Mouse (Mus musculus): ENCODE results near the gene Specc1. TPM values are rescaled to one million over a fixed set of nuclear protein-coding genes. Genes with fewer than 3 reads are reported as not detected.

Specc1 gene
- total RNA-seq, 4 experiments from 2014 or later = 65.3 to 75.0 (median 70.4) TPM

DNA sequence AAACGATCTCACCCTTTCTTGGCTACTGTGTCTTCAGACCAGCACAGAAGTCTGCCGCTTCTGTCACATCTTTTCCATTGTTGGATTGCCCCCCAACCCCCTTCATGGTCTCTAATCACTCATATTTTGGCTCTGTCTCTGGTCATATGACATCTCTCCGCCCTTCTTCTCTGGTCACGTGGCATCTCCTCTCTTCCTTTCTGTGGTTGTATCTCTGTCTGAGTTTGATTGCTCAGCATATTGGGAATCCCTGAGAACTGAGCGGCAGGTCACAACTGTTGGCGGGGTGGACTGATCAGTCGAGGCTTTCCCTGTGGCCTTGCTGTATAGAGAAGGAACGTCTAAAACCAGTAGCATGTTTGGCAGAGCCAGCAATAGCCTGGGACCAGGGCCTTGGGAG, 10.5 kb downstream of the Specc1 start:
- no peak for DNase-seq (ENCODE audit: low spot score in 2 of 2)

DNA sequence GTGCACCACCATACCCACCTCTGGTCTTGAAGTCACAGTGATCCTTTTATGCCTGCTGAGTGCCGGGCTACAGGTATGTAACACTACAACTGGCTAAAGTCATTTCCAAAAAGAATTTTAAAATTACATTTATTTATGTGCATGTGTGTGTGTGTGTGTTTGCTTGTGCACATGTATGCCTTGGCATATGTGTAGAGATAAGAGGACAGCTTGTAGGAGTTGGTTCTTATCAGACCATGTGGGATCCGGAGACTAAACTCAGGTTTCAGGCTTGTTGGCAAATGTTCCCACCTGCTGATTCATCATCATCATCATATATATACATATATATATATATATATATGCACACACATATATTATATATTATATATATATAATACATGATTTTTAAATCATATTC, 12.3 kb downstream of the Specc1 start:
- DNase-seq (ENCODE audit: low spot score in 2 of 2) = no peak

DNA sequence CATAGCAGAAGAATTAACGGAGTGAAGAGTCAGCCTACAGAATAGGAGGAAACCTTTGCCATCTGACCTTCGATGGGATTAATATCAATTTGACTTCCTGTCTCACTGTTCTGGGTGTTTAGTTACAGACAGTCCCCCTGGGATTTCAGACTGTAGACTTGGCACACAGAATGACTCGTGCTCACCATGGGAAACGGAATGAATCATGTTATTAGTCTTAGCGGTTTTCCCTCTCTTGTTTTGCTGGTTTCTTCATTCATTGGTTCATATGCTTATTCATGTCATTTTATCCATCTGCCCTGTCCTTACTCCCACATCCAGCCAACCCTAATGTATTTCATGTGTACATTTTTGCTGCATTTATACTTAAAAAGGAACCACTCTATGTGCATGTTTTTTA, 14.3 kb downstream of the Specc1 start:
- no peak for DNase-seq (ENCODE audit: low spot score in 2 of 2)

DNA sequence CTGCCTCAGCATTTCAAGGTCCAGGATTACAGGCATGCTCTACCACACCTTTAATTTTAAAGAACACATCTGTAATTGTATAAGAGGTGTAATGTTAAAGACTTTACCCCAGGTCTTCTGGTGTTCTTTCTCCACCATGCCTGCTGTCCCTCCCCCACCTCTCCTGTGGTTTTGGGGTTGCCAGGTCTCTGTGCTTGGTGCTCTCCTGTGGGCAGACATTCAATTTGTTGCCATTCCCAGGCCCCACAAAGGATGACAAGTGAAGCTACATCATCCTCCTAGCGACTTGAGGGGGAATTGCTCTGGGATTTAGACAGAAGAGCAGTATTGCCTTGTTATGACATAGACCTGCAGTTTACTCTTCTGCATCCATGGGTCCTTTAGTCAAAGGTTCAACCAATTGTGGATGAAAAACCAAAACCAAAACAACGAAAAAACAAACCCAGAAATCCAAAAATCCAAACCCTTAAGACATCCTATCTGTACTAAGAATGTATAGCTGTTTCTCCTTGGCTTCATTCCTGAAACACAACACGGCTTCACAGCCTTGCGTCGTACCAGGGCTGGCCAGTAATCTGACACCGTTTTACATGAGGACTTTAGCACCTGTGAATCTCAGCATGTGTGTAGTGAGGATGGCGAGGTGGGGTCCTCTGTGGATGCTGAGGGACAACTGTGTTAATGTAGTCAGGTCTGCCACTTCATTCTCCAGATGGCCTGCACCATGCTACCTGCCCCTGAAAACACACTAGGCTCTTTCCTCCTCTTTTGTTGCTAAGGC, 15.1 kb downstream of the Specc1 start:
- no peak for DNase-seq (ENCODE audit: low spot score in 2 of 2)

DNA sequence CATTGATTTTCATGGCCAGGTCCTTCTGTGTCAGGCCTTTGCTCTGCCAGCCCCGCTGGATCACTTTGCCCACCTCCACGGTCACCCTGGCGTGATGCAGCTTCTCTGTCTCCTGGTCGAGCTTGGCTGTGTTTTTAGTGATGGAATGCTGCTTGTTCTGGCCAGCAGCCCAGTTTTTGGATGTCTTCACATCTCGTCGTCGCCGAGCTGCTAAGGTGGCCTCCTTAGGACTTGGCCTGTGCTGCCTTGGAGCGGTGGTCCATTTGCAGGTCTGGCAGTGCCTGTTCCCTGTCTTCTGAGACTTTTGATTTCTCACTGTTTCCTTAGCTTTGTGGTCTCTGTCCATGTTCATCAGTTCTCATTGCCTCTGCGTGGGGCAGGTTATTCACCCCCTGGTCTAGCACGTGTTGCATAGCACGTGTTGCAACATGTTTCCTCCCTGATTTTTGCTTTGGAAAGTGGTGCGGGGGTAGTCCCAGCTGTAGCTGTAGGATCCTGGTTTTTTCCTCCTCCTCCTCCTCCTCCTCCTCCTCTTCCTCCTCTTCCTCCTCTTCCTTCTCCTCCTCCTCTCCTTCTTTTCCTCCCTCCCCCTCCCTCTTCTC, 17.6 kb downstream of the Specc1 start:
- no peak for DNase-seq (ENCODE audit: low spot score in 2 of 2)

DNA sequence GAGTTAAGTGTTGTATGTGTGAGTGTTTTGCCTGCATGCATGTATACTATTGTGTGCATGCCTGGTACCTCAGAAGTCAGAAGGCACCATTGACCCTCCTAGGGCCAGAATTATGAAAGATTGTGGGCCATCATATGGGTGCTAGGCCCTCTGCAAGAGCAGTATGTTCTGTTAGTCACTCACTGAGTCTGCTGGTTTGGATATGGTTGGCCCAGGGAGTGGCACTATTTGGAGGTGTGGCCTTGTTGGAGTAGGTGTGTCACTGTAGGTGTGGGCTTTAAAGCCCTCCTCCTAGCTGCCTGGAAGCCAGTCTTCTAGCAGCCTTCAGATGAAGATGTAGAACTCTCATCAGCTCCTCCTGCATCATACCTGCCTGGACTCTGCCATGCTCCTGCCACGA, 19.2 kb downstream of the Specc1 start:
- no peak for DNase-seq (ENCODE audit: low spot score in 2 of 2)

DNA sequence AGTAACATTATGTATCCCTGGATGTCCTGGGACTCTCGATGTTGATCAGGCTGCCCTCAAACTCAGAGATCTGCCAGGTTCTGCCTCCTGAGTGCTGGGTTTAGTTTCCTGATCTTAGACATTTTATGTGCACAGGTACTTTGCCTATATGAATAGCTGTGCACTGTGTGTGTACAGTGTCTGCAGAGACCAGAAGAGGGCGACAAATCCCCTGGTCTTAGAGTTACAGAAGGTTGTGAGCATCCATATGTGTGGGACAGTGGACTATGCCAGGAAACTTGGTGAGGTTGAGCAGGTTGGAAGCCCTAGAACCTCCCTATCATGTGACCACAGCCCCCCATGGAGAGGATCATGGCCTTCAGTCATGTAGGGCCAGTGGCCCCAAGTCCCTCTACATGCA, 24.7 kb downstream of the Specc1 start:
- DNase-seq (ENCODE audit: low spot score in 2 of 2) = no peak

DNA sequence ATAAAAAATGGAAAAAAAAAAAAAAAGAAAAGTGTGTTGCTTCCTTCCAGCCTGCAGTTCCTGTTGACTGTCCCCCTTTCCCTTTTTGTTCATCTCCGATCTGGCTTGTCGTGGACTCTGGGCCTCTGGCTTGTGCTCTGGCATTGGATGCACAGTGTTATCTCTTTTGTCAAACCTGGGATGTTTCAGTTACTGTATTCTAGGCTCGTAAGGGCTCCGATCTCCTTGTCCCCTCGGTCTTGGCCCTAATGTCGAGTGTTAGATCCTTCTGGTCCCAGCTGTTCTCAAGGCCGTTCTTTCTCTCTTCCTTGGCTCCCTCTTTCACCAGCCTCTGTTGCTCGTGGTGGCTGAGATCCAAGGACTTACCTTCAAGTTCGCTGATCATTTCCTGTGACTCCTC, 26.3 kb downstream of the Specc1 start:
- no peak for DNase-seq (ENCODE audit: low spot score in 2 of 2)

DNA sequence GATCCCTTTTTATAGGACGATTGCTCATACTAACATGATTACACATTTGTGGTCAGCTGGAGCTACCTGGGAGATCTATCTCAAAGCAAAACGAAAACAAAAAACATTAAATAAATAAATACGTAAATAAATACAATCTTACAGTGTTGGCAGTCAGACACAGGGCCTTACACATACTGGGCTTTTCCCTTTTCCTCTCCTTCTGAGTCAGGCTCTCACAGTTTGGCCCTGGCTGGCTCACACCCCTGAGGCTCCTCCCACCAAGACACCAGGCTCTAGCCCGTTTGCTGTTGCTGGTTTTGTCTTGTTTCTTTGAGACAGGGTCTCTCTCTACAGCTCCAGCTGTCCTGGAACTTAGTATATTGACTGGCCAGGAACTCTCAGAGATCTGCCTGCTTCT, 30.4 kb downstream of the Specc1 start:
- DNase-seq (ENCODE audit: low spot score in 2 of 2) = no peak

DNA sequence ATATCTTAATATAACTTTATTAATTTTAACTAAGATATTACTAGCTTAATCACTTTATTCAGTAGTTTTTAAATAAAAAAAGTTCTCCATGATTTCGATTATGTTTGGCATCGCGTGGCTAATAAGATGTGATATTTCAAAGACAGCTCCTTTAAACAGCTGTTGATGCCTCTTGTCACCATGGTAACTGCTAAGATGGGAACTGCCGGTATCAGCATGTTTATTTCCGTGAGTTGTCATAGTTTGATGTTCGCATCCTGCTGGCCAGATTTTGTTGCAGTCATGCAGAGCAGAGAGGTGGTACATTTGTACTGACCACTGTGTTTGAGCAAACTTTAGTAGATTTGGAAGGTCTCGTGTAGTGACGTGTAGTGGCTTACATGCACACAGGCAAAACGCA, 33.1 kb downstream of the Specc1 start:
- DNase-seq (ENCODE audit: low spot score in 2 of 2) = no peak

DNA sequence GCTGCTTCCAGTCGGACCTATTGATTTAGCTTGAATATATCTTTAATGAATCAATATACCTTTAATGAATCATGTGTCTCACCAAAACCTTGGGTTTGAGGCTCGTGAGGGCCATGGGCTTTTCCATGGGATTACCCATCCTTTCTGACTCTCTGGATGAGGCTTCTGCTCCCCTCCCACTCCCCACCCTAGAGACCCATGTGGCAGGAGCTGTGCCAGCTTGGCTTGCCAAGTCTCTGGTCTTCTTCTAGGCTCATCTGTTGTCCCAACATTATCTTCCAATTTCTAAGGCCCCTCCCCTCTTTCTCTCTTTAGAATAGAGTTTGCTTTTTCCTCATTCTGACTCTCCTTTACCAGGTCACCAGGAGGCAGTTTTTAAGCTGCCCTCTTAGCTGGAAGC, 35.0 kb downstream of the Specc1 start:
- no peak for DNase-seq (ENCODE audit: low spot score in 2 of 2)

DNA sequence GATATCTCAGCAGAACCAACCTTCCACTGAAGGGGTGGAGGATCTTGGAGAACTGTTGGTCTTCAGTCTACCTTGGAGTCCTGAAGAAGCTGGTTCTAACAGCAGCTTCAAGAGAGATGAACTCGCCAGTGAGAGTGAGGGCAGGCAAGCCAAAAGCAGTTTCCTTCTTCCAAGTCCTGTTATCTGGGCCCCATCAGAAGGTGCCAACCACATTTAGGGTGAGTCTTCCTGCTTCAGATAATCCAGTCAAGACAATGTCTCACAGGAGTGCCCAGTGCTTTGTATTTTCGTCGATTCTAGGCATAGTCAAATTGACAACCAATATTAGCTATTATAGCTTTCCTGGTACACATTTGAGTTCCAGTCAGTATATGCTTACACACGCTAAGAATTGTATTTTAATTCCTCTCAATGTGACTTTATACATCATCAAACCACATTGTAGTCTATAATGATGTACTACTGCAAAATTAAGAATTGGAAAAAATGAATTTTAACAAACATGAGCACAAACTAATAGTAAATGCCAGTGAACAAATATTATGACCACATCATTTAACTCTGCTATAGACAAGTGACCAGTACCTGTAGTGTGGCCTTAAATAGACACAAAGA, 36.2 kb downstream of the Specc1 start:
- no peak for DNase-seq (ENCODE audit: low spot score in 2 of 2)

DNA sequence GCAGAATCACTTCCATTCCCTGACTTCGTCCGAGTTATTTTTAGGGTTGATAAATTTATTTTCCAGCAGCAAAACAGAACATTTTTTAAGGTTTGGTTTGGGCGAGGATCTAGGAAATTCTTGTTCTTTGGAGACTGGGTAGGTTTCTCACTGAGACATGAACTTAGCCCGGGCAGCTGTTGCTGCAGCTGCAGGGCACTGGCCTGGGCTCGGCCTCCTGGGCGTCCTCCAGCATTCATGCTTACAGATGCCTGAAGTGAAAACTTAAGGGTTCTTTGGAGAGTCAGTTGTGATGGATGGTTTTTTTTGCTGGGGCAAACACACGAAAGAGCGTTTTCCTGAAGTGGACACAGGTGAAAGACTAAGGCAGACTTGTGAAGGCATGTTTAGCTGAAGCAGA, 42.9 kb downstream of the Specc1 start:
- DNase-seq (ENCODE audit: low spot score in 2 of 2) = no peak

DNA sequence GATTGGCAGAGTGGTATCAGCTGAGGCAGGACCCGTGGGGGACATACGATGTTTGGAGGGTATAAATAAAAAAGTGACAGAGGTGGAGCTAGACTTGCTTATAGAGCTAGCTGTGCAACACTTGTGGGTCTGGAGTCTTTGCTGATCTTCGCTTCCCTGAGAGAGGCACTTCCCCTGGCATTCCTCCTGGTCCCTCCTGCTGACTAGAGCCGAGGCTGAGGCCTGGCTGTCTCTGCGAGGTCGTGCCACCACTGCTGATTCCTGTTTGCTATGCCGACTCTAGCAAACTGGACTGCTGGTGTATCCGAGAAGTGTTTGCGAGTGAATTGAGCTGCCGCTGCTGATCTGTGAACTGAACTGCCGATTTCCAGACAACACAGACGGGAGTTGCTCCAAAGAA, 43.5 kb downstream of the Specc1 start:
- no peak for DNase-seq (ENCODE audit: low spot score in 2 of 2)

DNA sequence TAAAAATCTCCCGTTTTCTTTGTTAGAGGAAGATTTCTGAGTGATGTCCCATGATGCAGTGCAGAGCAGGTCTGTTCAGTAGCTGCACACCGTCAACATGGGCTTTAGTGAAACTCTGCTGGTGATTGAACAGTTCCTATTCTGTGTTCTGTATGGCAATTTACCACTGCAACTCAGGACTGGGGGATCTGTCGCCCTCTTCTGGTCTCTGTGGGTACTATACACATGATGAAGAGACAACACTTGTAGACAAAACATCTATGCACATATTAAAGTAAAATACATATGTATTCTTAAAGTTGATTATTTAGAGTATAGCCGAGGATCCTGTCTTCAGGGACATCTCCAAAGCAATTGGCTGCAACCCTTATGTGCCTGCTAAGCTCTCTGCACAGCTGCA, 45.4 kb downstream of the Specc1 start:
- DNase-seq (ENCODE audit: low spot score in 2 of 2) = no peak

DNA sequence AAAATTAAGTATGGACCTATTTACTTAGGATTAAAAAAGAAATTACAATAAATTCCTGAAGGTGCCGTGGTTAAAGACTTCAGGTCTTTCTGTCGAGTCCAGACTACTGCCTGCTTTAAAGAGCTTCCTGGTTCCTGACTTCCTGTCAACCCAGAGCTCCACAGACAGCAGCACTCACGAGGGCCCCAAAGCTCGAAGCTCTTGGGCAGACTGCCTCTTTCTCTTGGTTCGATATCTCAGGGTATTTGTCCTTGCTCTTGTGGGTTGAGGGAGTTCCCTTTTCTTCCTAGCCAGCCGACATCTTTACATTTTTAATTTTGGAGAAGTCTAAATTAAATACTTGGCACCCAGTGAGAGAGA, 48.3 kb downstream of the Specc1 start:
- DNase-seq (ENCODE audit: low spot score in 2 of 2) = no peak

DNA sequence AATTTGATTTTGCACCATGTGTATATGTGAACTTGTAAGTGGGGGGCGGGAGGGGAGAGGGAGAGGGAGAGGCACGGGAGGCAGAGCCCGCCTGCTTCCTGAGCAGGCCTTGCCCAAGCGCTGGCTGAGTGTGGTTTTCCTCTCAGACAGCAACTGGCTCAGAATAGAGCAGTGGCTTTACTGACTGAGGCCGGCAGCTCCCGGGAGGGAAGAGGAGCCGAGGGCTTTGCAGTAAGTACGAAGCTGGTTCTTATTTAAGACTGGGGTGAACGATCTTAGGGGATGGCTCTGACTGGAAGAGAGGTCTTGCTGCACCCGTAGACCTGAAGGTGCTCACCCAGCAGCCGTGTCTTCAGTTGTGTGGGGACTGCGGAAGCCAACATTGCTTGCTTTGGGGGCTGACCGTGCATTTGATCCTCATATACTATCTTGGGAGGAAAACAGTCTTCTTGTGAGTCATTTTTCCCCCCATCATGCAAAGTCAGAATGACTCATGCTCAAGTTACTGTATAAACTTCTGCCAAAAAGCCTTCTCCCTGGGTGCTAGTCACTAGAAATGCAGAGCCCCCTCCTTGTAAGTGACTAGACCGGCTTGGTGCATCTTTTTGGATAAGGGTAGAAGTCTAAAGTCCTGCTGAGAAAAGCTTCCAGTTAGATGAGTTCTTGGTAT, 48.8 kb downstream of the Specc1 start:
- DNase-seq (ENCODE audit: low spot score in 2 of 2) = peak in 1 of 2 experiments; percentile 45

DNA sequence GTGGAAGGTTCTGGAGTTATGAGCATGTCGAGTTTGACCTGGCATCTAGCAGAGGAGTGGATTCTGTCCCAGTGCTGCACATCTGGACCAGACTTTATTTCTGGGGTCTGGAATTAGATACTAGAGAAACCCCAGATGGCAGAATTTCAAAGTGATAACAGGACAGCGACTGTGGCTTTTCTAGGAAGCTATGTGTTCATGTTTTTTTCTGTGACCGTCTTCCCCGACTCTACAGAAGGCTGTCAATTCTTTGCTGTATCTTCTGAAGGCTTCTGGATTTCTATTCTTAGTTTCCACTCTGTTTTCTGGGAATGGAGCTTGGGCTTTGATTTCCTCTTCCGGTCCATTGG, 49.3 kb downstream of the Specc1 start:
- DNase-seq (ENCODE audit: low spot score in 2 of 2) = no peak

DNA sequence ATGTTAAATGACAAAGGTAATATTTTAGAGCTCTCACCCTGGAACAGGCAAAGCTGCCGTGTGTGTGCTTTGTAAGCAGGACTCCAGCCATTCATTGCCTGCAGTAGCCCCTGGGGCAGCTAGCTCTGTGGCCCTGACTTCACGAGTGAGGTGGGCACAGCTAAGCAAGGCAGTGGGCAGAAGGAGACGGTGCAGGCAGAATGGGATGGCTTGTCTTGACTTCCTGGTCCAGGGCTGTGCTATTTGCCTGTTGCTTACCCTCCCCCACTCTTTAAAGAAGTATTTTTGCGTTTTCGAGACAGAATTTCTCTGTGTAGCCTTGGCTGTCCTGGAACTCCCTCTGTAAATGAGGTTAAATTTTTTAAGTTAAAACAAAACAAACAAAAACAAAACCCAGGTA, 50.1 kb downstream of the Specc1 start:
- DNase-seq (ENCODE audit: low spot score in 2 of 2) = no peak

DNA sequence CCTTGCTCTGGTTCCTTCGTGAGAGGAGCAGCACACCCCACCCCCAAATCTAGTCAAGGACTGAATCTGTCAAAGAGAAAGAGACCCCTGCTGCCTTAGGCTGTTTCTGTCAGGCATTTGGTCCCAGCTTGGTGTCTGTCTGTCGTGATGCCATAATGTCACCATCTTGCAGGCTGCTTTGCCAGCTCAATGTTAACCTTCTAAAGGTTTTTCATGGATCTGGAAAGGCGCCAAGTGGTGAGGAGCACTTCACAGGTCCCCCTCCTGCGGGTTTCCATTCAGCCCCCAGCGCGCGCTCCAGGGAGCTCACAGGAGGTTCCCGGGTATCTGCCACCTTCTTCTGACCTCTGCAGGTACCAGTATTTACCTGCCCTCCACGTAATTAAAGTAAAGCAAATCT, 51.4 kb downstream of the Specc1 start:
- no peak for DNase-seq (ENCODE audit: low spot score in 2 of 2)

DNA sequence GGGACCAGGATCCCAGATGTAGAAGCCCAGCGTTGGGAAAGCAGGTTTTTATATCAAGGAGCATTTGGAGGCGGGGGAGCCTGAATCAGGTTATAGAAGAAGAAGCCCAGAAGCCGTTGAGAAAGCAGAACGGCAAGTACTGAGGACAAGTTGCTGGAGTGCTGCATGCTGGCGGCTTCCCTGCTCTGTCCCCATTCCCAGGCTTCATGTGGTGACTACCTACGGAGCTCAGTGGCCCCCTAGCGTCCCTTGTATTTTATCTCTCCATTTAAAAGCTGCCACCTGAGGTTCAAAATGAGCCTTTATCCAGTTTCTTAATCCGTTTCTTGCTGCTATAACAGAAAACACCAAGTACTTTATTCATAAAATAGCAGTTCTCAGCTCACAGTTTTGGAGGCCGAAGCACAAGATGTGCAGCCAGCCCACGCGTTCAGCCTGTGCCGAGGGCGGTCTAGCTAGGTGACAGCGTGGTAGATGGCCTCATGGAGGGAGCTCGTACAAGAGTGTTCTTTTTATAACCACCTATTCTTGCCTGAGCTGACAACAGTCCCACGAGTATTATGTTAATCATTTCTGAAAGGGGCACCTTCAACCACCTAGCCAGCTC, 54.2 kb downstream of the Specc1 start:
- DNase-seq (ENCODE audit: low spot score in 2 of 2) = peak in 1 of 2 experiments; percentile 67

DNA sequence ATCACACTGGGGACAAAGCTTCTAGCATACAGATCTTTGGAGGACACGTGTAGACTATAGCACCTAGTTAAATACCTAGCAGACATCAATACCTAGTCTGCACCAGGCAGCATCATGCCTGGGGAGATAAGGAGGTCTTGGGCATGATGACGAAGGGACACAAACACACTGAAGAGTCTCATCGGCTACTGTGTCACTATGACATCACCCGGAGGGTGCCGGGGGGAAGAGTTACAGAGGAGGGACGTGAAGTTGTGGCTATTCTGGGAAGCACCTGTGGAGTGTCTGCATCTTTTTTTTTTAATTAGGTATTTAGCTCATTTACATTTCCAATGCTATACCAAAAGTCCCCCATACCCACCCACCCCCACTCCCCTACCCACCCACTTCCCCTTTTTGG, 55.5 kb downstream of the Specc1 start:
- DNase-seq (ENCODE audit: low spot score in 2 of 2) = no peak
